Mouse (Mus musculus) MEL (cell line): Measurements from ENCODE around the gene Fbxw17. TPM values are rescaled to one million over a fixed set of nuclear protein-coding genes. Genes with fewer than 3 reads are reported as not detected.

ENCODE experiments used
- DNase-seq: peaks from one replicate; pipeline ENCODE4 v3.0.0; 2011; ENCODE audit warnings: low read depth, low spot score
- H3K27ac ChIP-seq: 2 replicates; pipeline ENCODE4 v1.5.1; 2012; ENCODE audit warnings: low read depth, mild to moderate bottlenecking, control low read depth, low read length, moderate library complexity; ENCODE audit not compliant: control insufficient read depth
- H3K27me3 ChIP-seq, 2 experiments: fragments of 150-350 bp in 1 of 2; sonication (generic) in 1 of 2; 2 replicates each; pipeline ENCODE4 v1.6.1; 2012; ENCODE audit warnings: low read length in 2 of 2, mild to moderate bottlenecking in 2 of 2, improper control_type of control experiment in 1 of 2, moderate library complexity in 1 of 2; ENCODE audit not compliant: insufficient read depth in 2 of 2, control insufficient read depth in 1 of 2
- H3K36me3 ChIP-seq, 2 experiments: 2 replicates each; pipeline ENCODE4 v1.6.1; 2012 to 2014; ENCODE audit warnings: low read length in 2 of 2, improper control_type of control experiment in 1 of 2, inconsistent platforms in 1 of 2, mild to moderate bottlenecking in 1 of 2; ENCODE audit not compliant: insufficient read depth in 2 of 2, control insufficient read depth in 1 of 2
- H3K4me1 ChIP-seq, 2 experiments: fragments of 150-350 bp in 1 of 2; sonication (generic) in 1 of 2; 2 replicates each; pipeline ENCODE4 v1.6.1; 2012; ENCODE audit warnings: low read length in 2 of 2, improper control_type of control experiment in 1 of 2, mild to moderate bottlenecking in 1 of 2; ENCODE audit not compliant: insufficient read depth in 2 of 2, control insufficient read depth in 1 of 2
- H3K4me3 ChIP-seq, 2 experiments: fragments of 150-350 bp in 1 of 2; sonication (generic) in 1 of 2; 2 replicates each; pipeline ENCODE4 v1.5.1; 2012; ENCODE audit warnings: low read depth in 2 of 2, low read length in 2 of 2, mild to moderate bottlenecking in 2 of 2, moderate library complexity in 2 of 2, control low read depth in 1 of 2, improper control_type of control experiment in 1 of 2; ENCODE audit not compliant: control insufficient read depth in 1 of 2, insufficient read depth in 1 of 2
- H3K79me2 ChIP-seq: 2 replicates; pipeline ENCODE4 v1.6.1; 2012; ENCODE audit warnings: mild to moderate bottlenecking, low read length, moderate library complexity; ENCODE audit not compliant: control insufficient read depth, poor library complexity, insufficient read depth
- H3K9ac ChIP-seq: 2 replicates; pipeline ENCODE4 v1.6.1; 2012; ENCODE audit warnings: low read depth, mild to moderate bottlenecking, control low read depth, low read length, moderate library complexity; ENCODE audit not compliant: control insufficient read depth, poor library complexity, severe bottlenecking
- H3K9me3 ChIP-seq: fragments of 150-350 bp; sonication (generic); replicated peaks from 2 replicates; pipeline ENCODE4 v1.6.1; 2012; ENCODE audit warnings: mild to moderate bottlenecking, low read length, improper control_type of control experiment, moderate library complexity; ENCODE audit not compliant: insufficient read depth
- BHLHE40 ChIP-seq: IDR thresholded peaks from 2 replicates; pipeline ENCODE4 v1.6.1; 2012; ENCODE audit warnings: low read depth, mild to moderate bottlenecking, inconsistent platforms, low read length, improper control_type of control experiment, borderline replicate concordance
- CHD1 ChIP-seq: IDR thresholded peaks from 2 replicates; pipeline ENCODE4 v1.6.1; 2012; ENCODE audit warnings: low read depth, mild to moderate bottlenecking, inconsistent platforms, low read length, improper control_type of control experiment
- E2F4 ChIP-seq: IDR thresholded peaks from 2 replicates; pipeline ENCODE4 v1.6.1; 2011; ENCODE audit warnings: low read depth, low read length, improper control_type of control experiment, borderline replicate concordance
- ELF1 ChIP-seq: IDR thresholded peaks from 2 replicates; pipeline ENCODE4 v1.6.1; 2014; ENCODE audit warnings: low read depth, mild to moderate bottlenecking, inconsistent platforms, low read length, improper control_type of control experiment, moderate library complexity
- EP300 ChIP-seq, 2 experiments: IDR thresholded peaks; 2 replicates each; pipeline ENCODE4 v1.6.1; 2011; ENCODE audit warnings: improper control_type of control experiment in 2 of 2, low read length in 2 of 2, low read depth in 1 of 2, mild to moderate bottlenecking in 1 of 2
- ETS1 ChIP-seq: IDR thresholded peaks from 2 replicates; pipeline ENCODE4 v1.6.1; 2012; ENCODE audit warnings: low read depth, mild to moderate bottlenecking, inconsistent platforms, low read length, improper control_type of control experiment, moderate library complexity
- GABPA ChIP-seq: IDR thresholded peaks from 2 replicates; pipeline ENCODE4 v1.6.1; 2012; ENCODE audit warnings: low read depth, mild to moderate bottlenecking, inconsistent platforms, low read length, improper control_type of control experiment, moderate library complexity
- GATA1 ChIP-seq: IDR thresholded peaks from 2 replicates; pipeline ENCODE4 v1.6.1; 2011; ENCODE audit warnings: low read depth, low read length, improper control_type of control experiment
- HCFC1 ChIP-seq: IDR thresholded peaks from 2 replicates; pipeline ENCODE4 v1.6.1; 2012; ENCODE audit warnings: low read depth, mild to moderate bottlenecking, inconsistent platforms, low read length, improper control_type of control experiment, moderate library complexity
- KAT2A ChIP-seq: conservative IDR thresholded peaks from 2 replicates; pipeline ENCODE4 v1.6.1; 2012; ENCODE audit warnings: low read depth, low read length, improper control_type of control experiment, inconsistent platforms
- MAZ ChIP-seq: IDR thresholded peaks from 2 replicates; pipeline ENCODE4 v1.6.1; 2012; ENCODE audit warnings: low read depth, mild to moderate bottlenecking, inconsistent platforms, low read length, improper control_type of control experiment
- MEF2A ChIP-seq: IDR thresholded peaks from 2 replicates; pipeline ENCODE4 v1.6.1; 2014; ENCODE audit warnings: low read depth, mild to moderate bottlenecking, inconsistent platforms, low read length, improper control_type of control experiment; ENCODE audit not compliant: poor library complexity, insufficient replicate concordance, severe bottlenecking; ENCODE audit errors: extremely low read depth
- MYB ChIP-seq: IDR thresholded peaks from 2 replicates; pipeline ENCODE4 v1.6.1; 2011; ENCODE audit warnings: mild to moderate bottlenecking, low read depth, low read length, improper control_type of control experiment
- NELFE ChIP-seq: IDR thresholded peaks from 2 replicates; pipeline ENCODE4 v1.6.1; 2011; ENCODE audit warnings: low read depth, low read length, improper control_type of control experiment
- POLR2A ChIP-seq, 2 experiments: IDR thresholded peaks; 2 replicates each; pipeline ENCODE4 v1.6.1; 2011 to 2012; ENCODE audit warnings: low read length in 2 of 2, mild to moderate bottlenecking in 2 of 2, control low read depth in 1 of 2, improper control_type of control experiment in 1 of 2, low read depth in 1 of 2, moderate library complexity in 1 of 2; ENCODE audit not compliant: control insufficient read depth in 1 of 2, insufficient read depth in 1 of 2, poor library complexity in 1 of 2
- RAD21 ChIP-seq: IDR thresholded peaks from 2 replicates; pipeline ENCODE4 v1.6.1; 2011; ENCODE audit warnings: mild to moderate bottlenecking, low read depth, low read length, improper control_type of control experiment
- TAL1 ChIP-seq: IDR thresholded peaks from 2 replicates; pipeline ENCODE4 v1.6.1; 2012; ENCODE audit warnings: mild to moderate bottlenecking, inconsistent platforms, low read length, moderate library complexity, mixed read lengths
- UBTF ChIP-seq: IDR thresholded peaks from 2 replicates; pipeline ENCODE4 v1.6.1; 2012; ENCODE audit warnings: low read depth, mild to moderate bottlenecking, inconsistent platforms, low read length, improper control_type of control experiment, moderate library complexity, borderline replicate concordance; ENCODE audit not compliant: insufficient read depth
- USF1 ChIP-seq: IDR thresholded peaks from 2 replicates; pipeline ENCODE4 v1.6.1; 2014; ENCODE audit warnings: low read depth, mild to moderate bottlenecking, inconsistent platforms, low read length, improper control_type of control experiment, moderate library complexity
- USF2 ChIP-seq, 2 experiments: IDR thresholded peaks; 2 replicates each; pipeline ENCODE4 v1.6.1; 2011 to 2012; ENCODE audit warnings: improper control_type of control experiment in 2 of 2, low read length in 2 of 2, borderline replicate concordance in 1 of 2, inconsistent platforms in 1 of 2, low read depth in 1 of 2, mild to moderate bottlenecking in 1 of 2; ENCODE audit not compliant: insufficient read depth in 1 of 2
- polyA plus RNA-seq, 2 experiments: library from polyadenylated mRNA; stranded (reverse) in 1 of 2; unstranded in 1 of 2; fragments of >175 nt in 1 of 2; fragments of >200 nt in 1 of 2; gene quantifications; 2 replicates each; pipeline versions ENCODE4 v1.2.1 to v1.2.4; 2012; ENCODE audit warnings: low replicate concordance in 2 of 2, low read depth in 1 of 2; ENCODE audit not compliant: insufficient read length in 2 of 2, insufficient read depth in 1 of 2, missing spikeins in 1 of 2
- total RNA-seq: library from RNA; depleted of rRNA; stranded (reverse); fragments of 300-350 nt; gene quantifications from 2 replicates; pipeline ENCODE4 v1.2.3, GENCODE M21; 2012; rRNA removed

Fbxw17 gene
- total and polyA plus RNA-seq, 3 experiments = not detected

DNA sequence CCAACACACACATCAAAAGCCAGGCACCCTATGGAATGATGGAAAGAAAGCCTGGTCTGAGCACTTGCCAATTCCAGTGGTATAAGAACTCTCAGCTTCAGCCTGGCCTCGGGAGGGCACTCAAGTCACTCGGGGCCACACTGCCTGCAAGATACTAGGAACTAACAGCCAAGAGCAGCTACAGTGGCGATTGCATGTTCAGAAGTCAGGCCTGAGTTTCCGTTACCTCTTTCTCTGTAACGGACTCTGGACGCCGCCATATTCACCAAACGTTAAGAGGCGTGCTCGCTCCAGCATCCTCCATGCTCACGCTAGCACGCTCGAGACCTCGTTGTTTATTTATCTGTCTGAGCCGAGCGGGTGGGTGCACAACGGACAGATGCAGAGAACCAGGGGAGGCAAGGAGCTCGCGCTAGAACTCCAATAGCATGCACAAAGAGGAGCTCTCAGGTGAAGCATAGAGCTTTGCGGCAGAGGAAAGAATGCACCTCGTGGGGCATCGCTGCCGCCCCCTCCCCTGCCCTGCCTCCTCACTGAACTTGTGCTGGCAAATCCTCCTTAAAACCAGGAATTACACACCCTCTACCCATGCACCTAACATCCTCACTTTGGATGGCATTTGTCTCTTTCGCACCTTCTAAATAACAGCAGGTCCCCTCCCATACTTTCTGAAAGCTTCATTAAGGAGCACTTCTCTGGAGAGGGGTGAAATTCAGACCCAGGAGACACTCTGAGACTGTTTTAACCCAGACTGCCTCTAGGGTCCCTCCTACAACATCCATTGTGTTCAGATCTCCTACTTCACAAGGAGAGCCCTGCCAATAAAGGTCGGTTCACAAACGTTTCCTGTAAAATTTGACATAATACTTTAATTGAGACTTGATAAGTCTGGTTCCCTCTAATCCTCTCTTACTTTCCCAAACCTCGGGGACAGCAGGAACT, 47.2 kb downstream of the Fbxw17 start:
- no peaks in the 10 kb centered on the region for H3K27me3 ChIP-seq
- H3K36me3 ChIP-seq = no peaks in the 10 kb centered on the region
- no peak overlapping the region for H3K9ac ChIP-seq
- no peak for DNase-seq
- no peak overlapping the region for H3K27ac ChIP-seq
- H3K9me3 ChIP-seq = no peaks in the 10 kb centered on the region
- no peaks in the 10 kb centered on the region for H3K79me2 ChIP-seq
- no peaks in the 10 kb centered on the region for H3K4me1 ChIP-seq
- H3K4me3 ChIP-seq = no peak overlapping the region
- TF ChIP-seq UBTF = no peak
- TF ChIP-seq POLR2A (IDR thresholded peaks at IDR 0.05; ENCODE audit: control insufficient read depth in 1 of 2, insufficient read depth in 1 of 2, low read depth in 1 of 2, low read length in 2 of 2, poor library complexity in 1 of 2) = no peak
- no peak for TF ChIP-seq RAD21
- TF ChIP-seq ETS1 = no peak
- TF ChIP-seq USF1 = no peak
- no peak for TF ChIP-seq HCFC1

DNA sequence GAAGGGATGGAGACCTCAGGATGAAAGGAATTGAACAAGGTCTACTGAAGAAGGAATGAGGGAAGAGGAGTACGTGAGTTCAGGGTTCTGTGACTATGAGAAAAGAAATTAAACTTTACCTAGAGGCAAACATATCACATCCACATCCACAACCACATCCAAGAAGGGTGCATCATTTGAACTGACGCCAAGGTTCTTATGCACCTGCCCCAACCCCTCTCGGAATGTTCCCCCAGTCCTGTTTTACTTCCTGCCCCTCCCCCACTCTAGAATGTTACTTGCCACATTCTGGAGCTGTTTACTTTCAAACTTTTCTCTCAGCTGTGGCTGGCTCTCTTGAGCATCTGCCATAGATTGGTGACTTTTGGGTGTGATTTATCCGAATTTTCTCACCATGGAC, 49.3 kb downstream of the Fbxw17 start, which contains the start of gene Nutm2:
Gene Nutm2 (plus strand): TSS at position 301 of the 400 bp plus-strand sequence.
- Histone ChIP-seq H3K27ac (no peak within 1 kb of the TSS), H3K4me1 (no peaks in the 10 kb centered on the region), H3K27me3 (no peaks in the 10 kb centered on the region), H3K9ac (no peak within 1 kb of the TSS), H3K4me3 (no peak within 1 kb of the TSS), H3K79me2 (no peaks in the 10 kb centered on the region), H3K36me3 (no peaks in the 10 kb centered on the region), H3K9me3 (no peaks in the 10 kb centered on the region)
- TF ChIP-seq ELF1 = no peak
- no peak for TF ChIP-seq USF1
- no peak for TF ChIP-seq E2F4
- TF ChIP-seq BHLHE40 = no peak
- TF ChIP-seq TAL1 = no peak
- no peak for TF ChIP-seq USF2 (IDR thresholded peaks at IDR 0.05; ENCODE audit: borderline replicate concordance in 1 of 2, insufficient read depth in 1 of 2, low read depth in 1 of 2, low read length in 2 of 2)
- no peak for TF ChIP-seq GABPA
- TF ChIP-seq MYB = no peak
- TF ChIP-seq KAT2A = no peak
- TF ChIP-seq EP300 (IDR thresholded peaks at IDR 0.05; ENCODE audit: low read depth in 1 of 2, low read length in 2 of 2) = no peak
- no peak for TF ChIP-seq CHD1
- no peak for TF ChIP-seq MEF2A
- TF ChIP-seq NELFE = no peak
- no peak for TF ChIP-seq MAZ
- no peak for TF ChIP-seq GATA1
- DNase-seq = no peak

Other genes with a start within 250 kb of the Fbxw17 start
- gene Gm906, start 167.6 kb upstream of the Fbxw17 start, total RNA-seq = not detected in 2 replicates
- gene Gm906, start 167.6 kb upstream of the Fbxw17 start, polyA plus RNA-seq = not detected
- not detected in 2 replicates for gene Gm47429, start 26.0 kb downstream of the Fbxw17 start, total RNA-seq
- not detected for gene Gm47429, start 26.0 kb downstream of the Fbxw17 start, polyA plus RNA-seq
- gene Nutm2, start 49.4 kb downstream of the Fbxw17 start, total RNA-seq = not detected in 2 replicates
- not detected for gene Nutm2, start 49.4 kb downstream of the Fbxw17 start, polyA plus RNA-seq
- not detected in 2 replicates for gene Gm904, start 225.4 kb downstream of the Fbxw17 start, total RNA-seq
- not detected for gene Gm904, start 225.4 kb downstream of the Fbxw17 start, polyA plus RNA-seq